Mouse (Mus musculus): Measurements from ENCODE around the gene Gm10277. TPM values are rescaled to one million over a fixed set of nuclear protein-coding genes. Genes with fewer than 3 reads are reported as not detected.

Gm10277 gene
- polyA plus RNA-seq, 1 experiment from 2014 or later = 0.92 TPM

Other genes with a start within 250 kb of the Gm10277 start
- gene Taok1, start 179.9 kb downstream of the Gm10277 start, polyA plus RNA-seq (2016; fragmentation: Nextera tagmentation; extraction: Ambion mirVana) = 14.8 and 15.1 TPM in 2 replicates
- gene Nufip2, start 101.6 kb downstream of the Gm10277 start, polyA plus RNA-seq (2016; fragmentation: Nextera tagmentation; extraction: Ambion mirVana) = 3.9 TPM in 2 replicates
- gene Cryba1, start 62.5 kb downstream of the Gm10277 start, polyA plus RNA-seq (2016; fragmentation: Nextera tagmentation; extraction: Ambion mirVana) = 0.21 and 0.73 TPM in 2 replicates
- gene Myo18a, start 24.5 kb downstream of the Gm10277 start, polyA plus RNA-seq (2016; fragmentation: Nextera tagmentation; extraction: Ambion mirVana) = 25.9 and 26.4 TPM in 2 replicates
- 10.0 and 10.1 TPM in 2 replicates for gene Pipox, start 106.3 kb upstream of the Gm10277 start, polyA plus RNA-seq (2016; fragmentation: Nextera tagmentation; extraction: Ambion mirVana)
- gene Sez6, start 143.1 kb upstream of the Gm10277 start, polyA plus RNA-seq (2016; fragmentation: Nextera tagmentation; extraction: Ambion mirVana) = 2.8 and 4.3 TPM in 2 replicates
- 17.0 and 20.7 TPM in 2 replicates for gene Phf12, start 195.0 kb upstream of the Gm10277 start, polyA plus RNA-seq (2016; fragmentation: Nextera tagmentation; extraction: Ambion mirVana)
- 14.4 and 17.1 TPM in 2 replicates for gene Dhrs13, start 244.5 kb upstream of the Gm10277 start, polyA plus RNA-seq (2016; fragmentation: Nextera tagmentation; extraction: Ambion mirVana)

All from forebrain, embryonic 10.5 days (tissue).